Mouse (Mus musculus): ENCODE results near the gene Rps6. TPM values are rescaled to one million over a fixed set of nuclear protein-coding genes. Genes with fewer than 3 reads are reported as not detected.

Gene Rps6
- polyA plus RNA-seq, 1 experiment = 2,690 TPM

- peak overlapping the region; percentile 99 for H3K9ac ChIP-seq (ENCODE audit: low read depth, poor library complexity, severe bottlenecking)
- no peaks in the 10 kb centered on the region for H3K9me3 ChIP-seq (replicated peaks; ENCODE audit: control insufficient read depth, insufficient read depth, low read length, poor library complexity, severe bottlenecking)
- no peak overlapping the region for H3K27ac ChIP-seq (ENCODE audit: insufficient read depth, low read length)
- H3K27me3 ChIP-seq (ENCODE audit: control insufficient read depth, insufficient read depth, low read length, poor library complexity, severe bottlenecking) = no peaks in the 10 kb centered on the region
- H3K36me3 ChIP-seq (ENCODE audit: control insufficient read depth, insufficient read depth, low read length, poor library complexity, severe bottlenecking) = peaks cover 33% of the 10 kb centered on the region
- no peak for TF ChIP-seq POLR2A (IDR thresholded peaks at IDR 0.05; ENCODE audit: insufficient read depth, low read length)
- TF ChIP-seq CTCF (IDR thresholded peaks at IDR 0.05; ENCODE audit: low read depth, low read length) = no peak
- TF ChIP-seq EP300 (IDR thresholded peaks at IDR 0.05; ENCODE audit: insufficient read depth, low read depth, low read length) = no peak
- no peak overlapping the region for H3K4me3 ChIP-seq (ENCODE audit: low read depth, low read length)
- peaks cover 2% of the 10 kb centered on the region for H3K4me1 ChIP-seq (ENCODE audit: control insufficient read depth, insufficient read depth, low read length)
Observed at GRCm38 (mm10) chr4:86858070-86858440, 843 bp upstream of the Rps6 start.

GRCm38 (mm10) chr4:86856304-86857112, 704 bp downstream of the Rps6 start:
- Histone ChIP-seq H3K4me1 (ENCODE audit: control insufficient read depth, insufficient read depth, low read length) (no peaks in the 10 kb centered on the region), H3K36me3 (ENCODE audit: control insufficient read depth, insufficient read depth, low read length, poor library complexity, severe bottlenecking) (peaks cover 41% of the 10 kb centered on the region), H3K9me3 (replicated peaks; ENCODE audit: control insufficient read depth, insufficient read depth, low read length, poor library complexity, severe bottlenecking) (no peaks in the 10 kb centered on the region), H3K27ac (ENCODE audit: insufficient read depth, low read length) (peak overlapping the region; percentile 24), H3K9ac (ENCODE audit: low read depth, poor library complexity, severe bottlenecking) (peak overlapping the region; percentile 99), H3K4me3 (ENCODE audit: low read depth, low read length) (peak overlapping the region; percentile 82), H3K27me3 (ENCODE audit: control insufficient read depth, insufficient read depth, low read length, poor library complexity, severe bottlenecking) (no peaks in the 10 kb centered on the region)
- TF ChIP-seq CTCF (IDR thresholded peaks at IDR 0.05; ENCODE audit: low read depth, low read length) = no peak
- no peak for TF ChIP-seq POLR2A (IDR thresholded peaks at IDR 0.05; ENCODE audit: insufficient read depth, low read length)
- no peak for TF ChIP-seq EP300 (IDR thresholded peaks at IDR 0.05; ENCODE audit: insufficient read depth, low read depth, low read length)

DNA sequence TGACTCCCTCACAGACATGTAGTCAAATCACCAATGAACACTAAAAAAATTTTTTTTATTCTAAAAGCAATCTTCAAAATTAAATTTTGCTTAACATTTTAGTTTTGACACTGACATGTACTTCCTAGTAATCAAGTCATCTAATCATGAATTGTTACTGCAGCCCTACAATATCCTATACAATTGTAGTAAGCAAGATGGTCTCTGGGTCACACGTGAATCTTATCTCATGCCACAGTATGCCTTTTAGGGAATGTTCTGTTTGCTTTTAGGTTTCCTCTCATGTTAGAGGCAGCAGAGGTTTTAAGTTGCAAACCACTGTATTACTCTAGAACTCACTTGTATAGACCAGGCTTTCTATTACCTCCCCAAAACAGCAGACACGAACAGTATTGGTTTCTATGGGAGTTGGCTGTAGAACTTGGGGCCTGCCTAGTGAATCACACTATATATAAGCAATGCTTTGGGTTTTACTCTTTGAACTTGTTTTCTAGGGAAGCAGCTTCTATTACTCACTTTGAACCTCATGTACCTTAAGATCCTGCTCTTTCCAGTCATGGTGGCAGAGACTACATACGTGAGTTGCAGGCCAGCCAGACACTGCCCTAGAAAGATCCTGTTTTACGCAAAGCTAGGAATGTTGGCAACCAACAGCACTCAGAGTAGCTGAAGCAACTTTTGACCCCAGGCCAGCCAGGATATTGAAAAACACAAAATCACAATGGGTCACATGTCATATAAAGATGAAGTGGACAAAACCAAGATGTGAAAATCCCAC, 4.2 kb downstream of the Rps6 start:
- Histone ChIP-seq H3K4me1 (ENCODE audit: control insufficient read depth, insufficient read depth, low read length) (no peaks in the 10 kb centered on the region), H3K4me3 (ENCODE audit: low read depth, low read length) (no peak overlapping the region), H3K27ac (ENCODE audit: insufficient read depth, low read length) (peak overlapping the region; percentile 23), H3K36me3 (ENCODE audit: control insufficient read depth, insufficient read depth, low read length, poor library complexity, severe bottlenecking) (peaks cover 42% of the 10 kb centered on the region), H3K9ac (ENCODE audit: low read depth, poor library complexity, severe bottlenecking) (no peak overlapping the region), H3K9me3 (replicated peaks; ENCODE audit: control insufficient read depth, insufficient read depth, low read length, poor library complexity, severe bottlenecking) (no peaks in the 10 kb centered on the region), H3K27me3 (ENCODE audit: control insufficient read depth, insufficient read depth, low read length, poor library complexity, severe bottlenecking) (no peaks in the 10 kb centered on the region)
- TF ChIP-seq POLR2A (IDR thresholded peaks at IDR 0.05; ENCODE audit: insufficient read depth, low read length) (no peak), EP300 (IDR thresholded peaks at IDR 0.05; ENCODE audit: insufficient read depth, low read depth, low read length) (no peak), CTCF (IDR thresholded peaks at IDR 0.05; ENCODE audit: low read depth, low read length) (no peak)

GRCm38 (mm10) chr4:86852018-86852417, 5.2 kb downstream of the Rps6 start:
- Histone ChIP-seq H3K4me1 (ENCODE audit: control insufficient read depth, insufficient read depth, low read length) (no peaks in the 10 kb centered on the region), H3K36me3 (ENCODE audit: control insufficient read depth, insufficient read depth, low read length, poor library complexity, severe bottlenecking) (peaks cover 42% of the 10 kb centered on the region), H3K27me3 (ENCODE audit: control insufficient read depth, insufficient read depth, low read length, poor library complexity, severe bottlenecking) (no peaks in the 10 kb centered on the region), H3K9me3 (replicated peaks; ENCODE audit: control insufficient read depth, insufficient read depth, low read length, poor library complexity, severe bottlenecking) (no peaks in the 10 kb centered on the region), H3K9ac (ENCODE audit: low read depth, poor library complexity, severe bottlenecking) (no peak overlapping the region), H3K27ac (ENCODE audit: insufficient read depth, low read length) (peak overlapping the region; percentile 36; the same call in 1 of the 2 replicates), H3K4me3 (ENCODE audit: low read depth, low read length) (no peak overlapping the region)
- TF ChIP-seq EP300 (IDR thresholded peaks at IDR 0.05; ENCODE audit: insufficient read depth, low read depth, low read length) (no peak), POLR2A (IDR thresholded peaks at IDR 0.05; ENCODE audit: insufficient read depth, low read length) (no peak), CTCF (IDR thresholded peaks at IDR 0.05; ENCODE audit: low read depth, low read length) (no peak)

GRCm38 (mm10) chr4:86851331-86851730, 5.9 kb downstream of the Rps6 start:
- Histone ChIP-seq H3K36me3 (ENCODE audit: control insufficient read depth, insufficient read depth, low read length, poor library complexity, severe bottlenecking) (peaks cover 37% of the 10 kb centered on the region), H3K27me3 (ENCODE audit: control insufficient read depth, insufficient read depth, low read length, poor library complexity, severe bottlenecking) (no peaks in the 10 kb centered on the region), H3K4me3 (ENCODE audit: low read depth, low read length) (no peak overlapping the region), H3K4me1 (ENCODE audit: control insufficient read depth, insufficient read depth, low read length) (no peaks in the 10 kb centered on the region), H3K9ac (ENCODE audit: low read depth, poor library complexity, severe bottlenecking) (no peak overlapping the region), H3K9me3 (replicated peaks; ENCODE audit: control insufficient read depth, insufficient read depth, low read length, poor library complexity, severe bottlenecking) (no peaks in the 10 kb centered on the region), H3K27ac (ENCODE audit: insufficient read depth, low read length) (peak overlapping the region; percentile 59; the same call in 1 of the 2 replicates)
- TF ChIP-seq EP300 (IDR thresholded peaks at IDR 0.05; ENCODE audit: insufficient read depth, low read depth, low read length) = no peak
- no peak for TF ChIP-seq POLR2A (IDR thresholded peaks at IDR 0.05; ENCODE audit: insufficient read depth, low read length)
- TF ChIP-seq CTCF (IDR thresholded peaks at IDR 0.05; ENCODE audit: low read depth, low read length) = no peak

Data from ES-Bruce4 (cell line).